In the genomic region with DNA sequence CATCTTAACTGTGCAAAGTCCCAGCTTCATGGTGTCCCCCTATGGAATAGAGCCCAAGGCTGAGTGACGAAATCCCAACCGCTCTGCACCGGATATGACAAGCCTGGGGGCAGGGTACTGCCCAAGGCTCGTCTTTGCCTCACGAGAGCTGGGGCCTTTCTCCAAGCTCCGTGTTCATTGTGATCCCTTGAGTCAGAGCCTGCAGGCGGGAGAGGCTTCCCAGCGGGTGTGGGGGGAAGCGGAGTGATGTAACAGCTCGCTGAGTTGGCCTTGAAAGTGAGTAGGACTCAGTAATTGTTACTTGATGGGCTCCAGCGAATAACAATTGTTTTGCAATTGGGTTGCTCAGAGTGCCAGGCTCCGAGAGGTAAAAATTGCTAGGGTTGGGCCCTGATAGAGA, we compare ENCODE assay signal across 11 mouse cellular contexts. TPM values are rescaled to one million over a fixed set of nuclear protein-coding genes. Genes with fewer than 3 reads are reported as not detected.
DNase-seq lines count a peak whose midpoint lies in the region; ATAC-seq lines count a peak whose summit lies in the region.
"Had no signal": no experiment of that assay in that cellular context is flagged by ENCODE, and none has a peak within 500 bp of the region (broad histone marks: within the 10 kb centered on the region; RNA-seq: fewer than 3 reads in every experiment).

No protein-coding gene starts in this region.

- H3K9me3 ChIP-seq in forebrain, embryonic 11.5 days (ENCODE audit: control insufficient read depth, low read length): no peaks in the 10 kb centered on the region
- H3K9me3 ChIP-seq in forebrain, embryonic 14.5 days (replicated peaks; ENCODE audit: control insufficient read depth, low read length): no peaks in the 10 kb centered on the region
- H3K9me3 ChIP-seq: embryonic facial prominence, embryonic 13.5 days; neural tube, embryonic 12.5 days had no signal

- H3K4me3 ChIP-seq in forebrain, embryonic 11.5 days (ENCODE audit: low read depth, low read length): no peak overlapping the region
- no peak overlapping the region for H3K4me3 ChIP-seq in forebrain, embryonic 14.5 days (ENCODE audit: low read depth, low read length)
- H3K4me3 ChIP-seq: embryonic facial prominence, embryonic 13.5 days; neural tube, embryonic 12.5 days had no signal

- H3K27ac ChIP-seq in forebrain, embryonic 11.5 days (ENCODE audit: low read depth, low read length): no peak overlapping the region
- H3K27ac ChIP-seq in forebrain, embryonic 14.5 days (ENCODE audit: low read depth, low read length): no peak overlapping the region
- H3K27ac ChIP-seq: embryonic facial prominence, embryonic 13.5 days; kidney, postnatal 0 days; neural tube, embryonic 12.5 days had no signal

- DNase-seq in forebrain, embryonic 11.5 days (ENCODE audit: low spot score): peak; percentile 54
- no peak for DNase-seq in forebrain, embryonic 14.5 days (ENCODE audit: low spot score)
- peak; percentile 74 for DNase-seq in 3134 (ENCODE audit: extremely low read depth, insufficient read length, low spot score)
- peak; percentile 92 for DNase-seq in adrenal gland, postnatal 14 days
- peak; percentile 35 to 46 for DNase-seq in lung, adult 18-20 months
- no peak for DNase-seq in cerebellum, adult 8-10 months
- no peak for DNase-seq in cerebellum, postnatal 25 days
- DNase-seq in frontal cortex, postnatal 10 days (ENCODE audit: low spot score in 2 of 2): no peak

- H3K4me1 ChIP-seq in forebrain, embryonic 11.5 days (replicated peaks; ENCODE audit: control insufficient read depth, insufficient read depth, low read length): no peaks in the 10 kb centered on the region
- H3K4me1 ChIP-seq in forebrain, embryonic 14.5 days (ENCODE audit: control insufficient read depth, insufficient read depth, low read length): no peaks in the 10 kb centered on the region
- H3K4me1 ChIP-seq: embryonic facial prominence, embryonic 13.5 days; neural tube, embryonic 12.5 days had no signal

- no peak for ATAC-seq in forebrain, embryonic 11.5 days (replicated peaks; ENCODE audit: low FRiP score)
- no peak for ATAC-seq in forebrain, embryonic 14.5 days

- H3K4me2 ChIP-seq in forebrain, embryonic 11.5 days (ENCODE audit: low read depth, low read length, severe bottlenecking): no peak overlapping the region
- no peak overlapping the region for H3K4me2 ChIP-seq in forebrain, embryonic 14.5 days (ENCODE audit: low read length)
- H3K4me2 ChIP-seq: embryonic facial prominence, embryonic 13.5 days; neural tube, embryonic 12.5 days had no signal

- no peaks in the 10 kb centered on the region for H3K36me3 ChIP-seq in forebrain, embryonic 11.5 days (ENCODE audit: control insufficient read depth, insufficient read depth, low read length)
- no peaks in the 10 kb centered on the region for H3K36me3 ChIP-seq in forebrain, embryonic 14.5 days (ENCODE audit: control insufficient read depth, insufficient read depth, low read length)
- H3K36me3 ChIP-seq: embryonic facial prominence, embryonic 13.5 days; neural tube, embryonic 12.5 days had no signal

- no peak overlapping the region for H3K9ac ChIP-seq in forebrain, embryonic 11.5 days (ENCODE audit: low read length)
- H3K9ac ChIP-seq in forebrain, embryonic 14.5 days (ENCODE audit: low read length): no peak overlapping the region
- H3K9ac ChIP-seq: embryonic facial prominence, embryonic 13.5 days; neural tube, embryonic 12.5 days had no signal

- WGBS in forebrain, embryonic 11.5 days: 52% methylated on average over 12 of the region's 12 CpGs
- 32% methylated on average over 12 of the region's 12 CpGs for WGBS in forebrain, embryonic 14.5 days

- H3K27me3 ChIP-seq in forebrain, embryonic 11.5 days (ENCODE audit: control insufficient read depth, insufficient read depth, low read length): no peaks in the 10 kb centered on the region
- H3K27me3 ChIP-seq in forebrain, embryonic 14.5 days (replicated peaks; ENCODE audit: control insufficient read depth, insufficient read depth, low read length): no peaks in the 10 kb centered on the region
- H3K27me3 ChIP-seq: embryonic facial prominence, embryonic 13.5 days; neural tube, embryonic 12.5 days had no signal

RNA-seq across cellular contexts. Expression of a gene that starts 34.4 kb away (rescaled TPM):
- polyA plus RNA-seq in forebrain, embryonic 11.5 days (2014; fragmentation: Nextera tagmentation; extraction: Ambion mirVana): 339 and 354 TPM in 2 replicates
- polyA plus RNA-seq in forebrain, embryonic 14.5 days (2014; fragmentation: Nextera tagmentation; extraction: Ambion mirVana): 244 and 288 TPM in 2 replicates
- 246 and 273 TPM in 2 replicates for total RNA-seq in adrenal gland, postnatal 14 days (2021)

Comparison
In these comparisons a context has a peak if more than half of its experiments do, and no peak if none do; other contexts are left out.
1. DNase-seq: peak in forebrain, embryonic 11.5 days (single experiment), 3134 (single experiment), adrenal gland, postnatal 14 days (single experiment) and lung, adult 18-20 months (2 of 2); none in forebrain, embryonic 14.5 days (single experiment), cerebellum, adult 8-10 months (single experiment), cerebellum, postnatal 25 days (0 of 2) and frontal cortex, postnatal 10 days (0 of 2).